Mouse (Mus musculus) left cerebral cortex, postnatal 4 days (tissue): ENCODE measurements around the gene Rmnd5b. TPM values are rescaled to one million over a fixed set of nuclear protein-coding genes. Genes with fewer than 3 reads are reported as not detected.
A peak's percentile ranks its signal among the peaks of the same experiment; 100 is the strongest.
"Not testable (repeated sequence)": the region's sequence is repeated elsewhere in the genome, so short reads cannot be mapped to it uniquely, and the experiment has no call there.

Experiments used
- DNase-seq: peaks from one replicate; pipeline ENCODE4 v3.0.0-alpha.2; 2022
- intact Hi-C: fragments of 180-260 bp; cut with DNase I; formaldehyde crosslinking; loops from one replicate; pipeline ENCODE4 v1.15.1; 2025
- total RNA-seq, 2 experiments: library from RNA; stranded (reverse); gene quantifications; 2 replicates each; pipeline ENCODE4 v1.2.3; 2021

Gene Rmnd5b
- total RNA-seq, 2 experiments from 2014 or later, result 41.4 to 47.5 TPM

DNA sequence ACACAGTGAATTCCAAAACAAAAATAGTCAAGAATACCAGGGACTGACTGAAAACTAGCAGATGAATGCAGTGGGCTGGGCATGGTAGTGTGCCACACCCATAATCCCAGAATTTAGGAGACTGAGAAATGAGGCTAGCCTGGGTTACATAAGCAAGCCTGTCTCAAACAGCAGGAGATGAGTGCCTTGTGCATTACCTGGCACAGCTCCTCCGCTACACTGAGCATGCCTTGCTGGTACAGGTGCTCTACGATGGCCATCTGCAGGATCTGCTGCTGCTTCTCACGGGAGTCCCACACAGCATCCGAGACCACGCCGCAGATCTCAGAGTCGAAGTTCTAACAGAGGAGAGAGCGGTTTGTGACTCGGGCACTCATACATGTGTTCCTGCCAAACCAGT, 8.3 kb downstream of the Rmnd5b start:
- no peak for DNase-seq
- intact Hi-C loops, result no loop called here

DNA sequence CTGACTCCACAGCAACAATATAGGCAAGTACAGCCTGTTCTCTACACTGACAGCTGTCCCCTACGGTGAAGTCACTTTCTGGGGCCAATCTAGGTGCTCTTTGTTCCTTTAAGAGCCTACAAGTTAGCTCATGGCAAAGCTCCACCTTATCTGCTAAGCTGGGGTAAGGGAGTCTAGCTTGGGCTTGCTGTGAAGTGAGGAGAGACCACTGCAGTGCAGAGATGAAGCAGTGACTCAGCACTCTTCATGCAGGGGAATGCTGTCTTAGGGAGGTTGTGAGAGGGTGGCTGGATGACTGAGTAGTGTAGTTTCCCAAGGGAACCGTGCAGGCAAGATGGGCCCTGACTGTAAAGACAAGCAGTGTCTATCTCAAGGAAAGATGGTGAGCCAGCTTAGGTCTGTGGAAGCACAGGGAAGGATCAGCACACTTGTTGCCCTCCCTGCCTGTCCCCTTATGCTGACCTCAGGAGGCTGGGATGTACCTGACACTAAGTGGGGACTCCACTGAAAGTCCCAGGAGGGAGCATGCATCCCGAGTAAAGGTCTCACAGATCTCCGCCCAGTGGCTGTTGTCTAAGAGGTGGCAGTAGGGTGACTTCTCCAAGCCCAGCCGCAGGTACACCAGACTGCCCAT, 10.4 kb downstream of the Rmnd5b start:
- DNase-seq, result no peak
- intact Hi-C loops, result no loop called here

DNA sequence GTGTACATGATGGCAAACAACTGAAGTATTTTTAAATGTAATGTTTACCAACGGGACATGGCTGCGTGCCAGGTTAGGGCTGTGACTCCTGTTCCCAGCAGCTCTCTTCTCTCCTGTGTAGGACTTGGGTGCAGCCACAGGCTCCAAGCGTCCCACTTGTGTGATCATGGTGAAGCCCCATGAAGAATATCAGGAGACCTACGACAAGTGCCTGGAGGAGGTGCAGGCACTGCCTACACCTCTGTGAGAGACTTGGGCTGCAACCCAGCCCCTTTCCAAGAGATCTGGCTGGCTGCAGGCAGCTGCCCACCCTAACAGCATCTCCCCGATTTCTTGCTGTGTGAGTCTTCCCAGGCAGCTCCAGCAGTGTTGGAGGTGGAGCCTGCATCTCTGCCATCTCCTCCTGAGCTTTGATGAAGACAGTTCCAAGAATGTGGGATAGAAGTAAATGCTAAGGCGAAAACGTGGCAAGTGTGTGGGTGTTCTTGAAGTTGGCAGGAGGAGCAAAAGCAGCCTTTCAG, 12.7 kb downstream of the Rmnd5b start:
- no peak for DNase-seq
- intact Hi-C loops, result no loop called here

DNA sequence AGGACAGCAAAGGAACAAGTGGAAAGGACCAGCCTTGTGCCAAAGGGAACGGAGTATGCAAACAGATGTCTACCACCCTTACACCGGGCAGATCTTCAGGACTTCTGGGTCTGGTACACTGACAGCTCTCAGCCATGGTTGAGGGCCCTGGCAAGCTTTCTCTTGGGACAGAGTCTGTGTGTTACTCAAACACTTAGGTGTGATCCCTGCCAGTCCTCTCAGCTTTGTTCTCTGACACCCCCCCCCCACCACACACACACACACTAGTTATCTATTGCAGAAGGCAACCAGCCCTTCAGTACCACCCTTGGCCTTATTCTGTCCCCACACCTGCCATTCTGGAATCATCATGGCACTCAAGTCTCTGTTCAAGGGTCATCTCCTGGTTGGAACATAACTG, 13.9 kb downstream of the Rmnd5b start:
- intact Hi-C loops, result no loop called here
- no peak for DNase-seq

DNA sequence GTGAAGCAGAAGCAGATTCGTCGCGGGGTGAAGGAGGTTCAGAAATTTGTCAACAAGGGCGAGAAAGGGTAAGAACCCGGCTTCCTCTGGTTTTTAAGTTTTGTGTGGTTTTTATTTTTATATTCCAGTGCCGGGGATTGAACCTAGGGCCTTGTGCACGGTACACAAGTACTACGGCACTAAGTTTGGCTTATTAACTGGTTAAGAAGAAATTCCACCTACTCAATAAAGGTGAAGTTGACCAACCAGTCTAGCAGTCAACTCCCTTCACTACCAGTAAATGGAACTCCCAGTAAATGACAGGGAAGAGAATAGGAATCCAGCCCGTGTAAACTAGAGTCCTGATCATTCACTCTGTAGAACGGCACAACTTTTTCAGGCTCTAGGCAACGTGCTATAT, 15.6 kb downstream of the Rmnd5b start:
- no peak for DNase-seq
- intact Hi-C loops, result no loop called here

DNA sequence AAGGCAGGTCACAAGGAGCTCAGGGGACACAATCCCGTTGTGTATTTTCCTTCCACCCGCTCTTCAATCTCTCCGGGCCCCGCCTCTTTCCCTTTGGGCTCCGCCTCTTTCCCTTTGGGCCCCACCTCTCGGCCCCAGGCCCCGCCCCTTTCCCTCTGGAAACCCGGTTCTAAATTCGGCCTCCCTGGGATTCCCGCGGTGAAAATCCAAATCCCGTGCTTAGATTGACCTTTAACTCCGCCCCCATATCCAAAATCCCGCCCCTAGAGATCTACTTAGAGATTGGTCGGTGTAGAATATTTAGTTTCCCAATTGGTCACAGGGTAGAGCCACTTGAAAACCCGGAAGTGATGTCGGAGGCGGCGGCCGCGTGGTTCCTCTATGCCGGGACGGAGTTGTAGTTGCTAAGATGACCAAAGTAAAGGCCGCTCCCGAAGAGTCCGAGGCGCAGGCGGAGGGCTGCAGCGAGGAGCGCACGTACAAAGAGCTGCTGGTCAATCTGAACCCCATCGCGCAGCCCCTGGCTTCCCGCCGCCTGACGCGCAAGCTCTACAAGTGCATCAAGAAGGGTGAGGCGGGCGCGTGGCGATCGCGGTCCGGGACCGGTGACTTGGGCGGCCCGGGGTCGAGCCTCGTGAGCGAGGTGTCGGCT, 16.2 kb downstream of the Rmnd5b start, which contains the start of gene Nhp2:
TSS of gene Nhp2 (plus strand) at position 327 of the 652 bp plus-strand sequence.
- intact Hi-C loops, result loop anchor here (5.0 kb wide), 1 partner anchor 63 kb away; no protein-coding TSS in a partner anchor
- peak; percentile 96 for DNase-seq

DNA sequence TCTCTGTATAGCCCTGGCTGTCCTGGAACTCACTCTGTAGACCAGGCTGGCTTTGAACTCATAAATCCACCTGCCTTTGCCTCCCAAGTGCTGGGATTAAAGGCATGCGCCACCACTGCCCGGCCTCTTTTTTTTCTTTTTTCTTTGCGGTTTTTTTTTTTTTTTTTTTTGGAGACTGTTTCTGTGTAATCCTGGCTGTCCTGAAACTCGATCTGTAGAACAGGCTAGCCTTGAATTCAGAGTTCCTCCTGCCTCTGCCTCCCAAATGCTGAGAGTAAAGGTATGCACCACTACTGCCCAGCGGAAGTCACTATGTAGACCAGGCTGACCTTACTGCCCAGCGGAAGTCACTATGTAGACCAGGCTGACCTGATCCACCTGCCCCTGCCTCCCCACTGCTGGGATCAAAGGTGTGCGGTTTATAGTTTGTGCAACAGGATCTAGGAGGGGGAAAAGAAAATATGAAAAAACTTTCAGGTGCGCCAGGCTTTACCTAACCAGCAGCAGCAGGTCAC, 16.7 kb downstream of the Rmnd5b start:
- no peak for DNase-seq
- intact Hi-C loops, result loop anchor here (5.0 kb wide), 1 partner anchor 63 kb away; no protein-coding TSS in a partner anchor

DNA sequence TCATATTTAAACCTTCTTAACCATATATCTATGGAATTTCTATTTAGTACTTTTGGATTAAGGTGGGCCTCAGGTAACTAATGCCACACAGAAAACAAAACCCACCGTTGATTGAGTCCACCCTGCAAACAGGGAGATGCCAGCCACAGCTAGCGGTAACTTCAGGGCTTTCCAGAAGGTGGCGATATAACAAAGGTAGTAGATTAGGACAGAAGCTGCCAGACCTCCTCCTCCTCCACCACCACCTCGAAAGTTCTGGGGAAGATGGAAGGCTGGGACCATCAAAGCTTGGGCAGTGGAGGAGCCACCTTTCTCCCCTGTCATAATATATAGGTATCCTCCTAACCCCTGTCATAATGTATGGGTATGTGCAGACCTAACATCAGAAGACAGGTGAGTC, 18.0 kb downstream of the Rmnd5b start:
- intact Hi-C loops, result loop anchor here (5.0 kb wide), 1 partner anchor 65 kb away; no protein-coding TSS in a partner anchor
- DNase-seq, result peak; percentile 75

DNA sequence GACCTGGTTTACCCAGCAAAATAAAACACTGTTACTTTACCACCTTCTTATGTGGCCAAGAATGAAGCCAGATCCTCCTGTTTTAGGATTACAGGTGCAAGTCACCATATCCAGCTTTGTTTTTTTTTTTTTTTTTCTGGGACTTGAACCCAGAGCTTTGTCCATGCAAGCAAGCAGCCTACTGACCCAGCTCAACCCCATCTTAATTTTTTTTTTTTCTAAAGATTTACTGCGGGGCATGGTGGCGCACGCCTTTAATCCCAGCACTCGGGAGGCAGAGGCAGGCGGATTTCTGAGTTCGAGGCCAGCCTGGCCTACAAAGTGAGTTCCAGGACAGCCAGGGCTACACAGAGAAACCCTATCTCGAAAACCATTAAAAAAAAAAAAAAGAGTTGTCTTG, 19.6 kb downstream of the Rmnd5b start:
- not testable (repeated sequence) for DNase-seq
- intact Hi-C loops, result loop anchor here (5.0 kb wide), 1 partner anchor 66 kb away; no protein-coding TSS in a partner anchor

DNA sequence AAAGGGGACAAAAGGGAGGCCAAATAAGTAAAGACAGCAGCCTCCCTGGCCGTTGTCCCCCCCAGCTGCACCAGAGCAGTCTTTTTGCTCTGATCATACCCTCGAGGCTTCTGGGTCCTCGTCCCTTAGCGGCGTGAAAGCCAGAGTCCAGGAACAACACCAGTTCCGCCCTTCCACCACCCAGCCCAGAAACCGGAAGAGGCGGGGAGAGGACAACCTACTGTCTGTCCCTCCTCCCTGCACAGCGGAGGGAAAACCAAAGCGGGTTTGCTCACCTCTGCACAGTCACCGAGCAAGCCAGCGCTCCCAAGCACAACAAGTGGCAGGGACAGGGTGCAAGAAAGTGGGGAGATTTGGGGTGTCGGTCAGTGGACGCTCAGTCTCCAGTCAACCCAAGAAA, 20.1 kb downstream of the Rmnd5b start:
- intact Hi-C loops, result loop anchor here (5.0 kb wide), 1 partner anchor 67 kb away; no protein-coding TSS in a partner anchor
- DNase-seq, result peak; percentile 34

DNA sequence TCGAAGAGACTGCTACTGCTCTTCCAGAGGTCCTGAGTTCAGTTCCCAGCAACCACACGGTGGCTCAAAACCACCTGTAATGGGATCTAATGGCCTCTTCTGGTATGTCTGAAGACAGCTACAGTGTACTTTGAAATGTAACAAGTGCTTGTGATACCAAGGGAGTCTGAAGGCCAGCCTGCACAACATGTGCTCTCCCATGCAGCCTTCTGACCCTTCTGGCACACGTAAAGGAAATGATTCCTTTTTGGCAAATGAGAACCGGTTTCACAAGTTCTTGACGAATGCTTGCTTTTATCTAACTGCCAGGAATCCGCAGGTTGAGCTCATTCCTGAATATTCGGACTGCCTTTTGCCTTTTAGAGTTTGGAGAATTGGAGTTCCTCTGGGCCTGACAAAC, 20.6 kb downstream of the Rmnd5b start:
- no peak for DNase-seq
- intact Hi-C loops, result loop anchor here (5.0 kb wide), 1 partner anchor 67 kb away; no protein-coding TSS in a partner anchor

DNA sequence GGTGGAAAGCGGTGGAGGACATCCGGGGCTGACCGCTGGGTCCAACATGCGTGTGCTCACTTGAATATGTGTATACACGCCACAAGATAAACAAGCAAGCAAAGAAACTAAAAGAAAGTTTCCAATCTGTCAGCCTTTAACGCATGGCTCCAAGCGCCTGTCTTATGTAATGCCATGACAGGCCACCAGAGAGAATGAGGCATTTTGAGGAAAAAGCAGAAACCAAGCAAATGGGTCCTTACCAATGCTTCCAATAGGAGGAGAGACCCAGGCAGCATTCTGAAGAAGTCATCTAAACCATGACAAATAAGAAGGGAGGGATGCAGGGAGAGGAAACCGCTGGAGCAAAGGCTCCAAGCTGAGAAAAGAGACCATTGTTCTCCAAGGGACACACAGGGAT, 21.4 kb downstream of the Rmnd5b start:
- no peak for DNase-seq
- intact Hi-C loops, result no loop called here

DNA sequence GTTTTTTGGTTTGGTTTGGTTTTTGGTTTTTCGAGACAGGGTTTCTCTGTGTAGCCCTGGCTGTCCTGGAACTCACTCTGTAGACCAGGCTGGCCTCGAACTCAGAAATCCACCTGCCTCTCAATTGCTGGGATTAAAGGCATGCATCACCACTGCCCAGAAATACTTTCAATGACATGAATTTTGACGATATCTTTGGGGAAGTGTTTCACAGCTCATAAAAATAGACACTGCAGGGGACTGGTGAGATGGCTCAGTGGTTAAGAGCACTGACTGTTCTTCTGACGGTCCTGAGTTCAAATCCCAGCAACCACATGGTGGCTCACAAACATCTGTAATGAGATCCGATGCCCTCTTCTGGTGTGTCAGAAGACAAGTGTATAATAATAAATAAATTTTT, 25.8 kb downstream of the Rmnd5b start:
- intact Hi-C loops, DNase-seq: not testable (repeated sequence)

DNA sequence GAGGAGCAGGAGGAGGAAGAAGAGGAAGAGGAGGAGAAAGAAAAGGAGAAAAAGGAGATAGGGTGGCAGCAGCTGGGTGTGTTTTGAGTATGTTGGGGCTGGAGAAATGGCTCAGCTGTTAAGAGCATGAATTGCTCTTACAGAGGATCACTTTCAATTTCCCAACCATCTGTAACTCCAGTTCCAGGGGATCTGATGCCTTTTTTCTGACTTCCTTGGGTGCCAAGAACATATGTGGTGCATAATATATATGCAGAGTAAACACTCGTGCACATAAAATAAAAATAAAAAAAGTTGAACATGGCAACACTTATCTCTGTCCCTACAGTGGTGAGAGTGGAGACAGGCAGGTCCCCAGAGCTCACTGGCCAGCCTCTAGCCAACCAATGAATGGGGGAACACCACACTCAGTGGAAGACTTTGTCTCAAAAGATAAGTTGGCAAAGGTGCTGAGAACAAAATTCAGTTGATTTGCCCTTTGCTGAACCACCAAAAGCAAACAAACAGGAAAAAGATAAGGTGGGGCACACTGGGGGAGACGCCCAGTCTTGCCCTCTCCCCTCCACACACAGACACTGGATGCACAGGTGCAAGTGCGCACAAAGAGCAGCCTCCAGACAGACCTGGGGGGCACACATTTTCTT, 26.3 kb downstream of the Rmnd5b start:
- no peak for DNase-seq
- intact Hi-C loops, result no loop called here

DNA sequence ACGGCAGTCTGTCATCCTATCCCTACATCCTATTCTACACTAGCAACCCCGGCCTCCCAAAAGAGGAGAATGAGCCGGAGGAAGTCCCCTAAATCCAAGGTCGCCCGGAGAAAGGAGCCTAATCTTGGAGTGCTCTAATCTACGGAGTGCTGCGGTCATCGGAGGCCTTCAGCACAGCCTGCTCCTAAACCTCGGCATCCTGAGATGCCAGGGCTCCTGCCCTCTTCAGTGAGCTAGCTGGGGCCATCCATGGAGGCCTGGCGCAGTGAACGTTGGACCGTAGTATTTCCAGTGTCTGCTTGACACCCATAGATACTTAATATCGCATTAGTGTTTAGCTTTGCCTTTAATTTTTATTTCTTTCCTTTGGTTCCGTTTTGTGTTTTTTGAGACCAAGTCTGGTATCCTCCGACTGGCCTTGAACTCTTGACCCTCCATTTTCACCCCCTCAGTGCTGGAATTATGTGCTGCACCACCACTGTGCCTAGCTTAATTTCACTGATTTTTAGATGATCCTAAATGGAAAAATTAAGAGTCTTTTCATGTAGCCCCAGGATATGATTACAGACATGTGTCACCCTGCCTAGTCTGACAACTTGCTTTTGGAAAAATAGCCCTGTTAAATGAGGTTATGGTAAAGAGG, 28.5 kb downstream of the Rmnd5b start:
- DNase-seq, result no peak
- intact Hi-C loops, result no loop called here

DNA sequence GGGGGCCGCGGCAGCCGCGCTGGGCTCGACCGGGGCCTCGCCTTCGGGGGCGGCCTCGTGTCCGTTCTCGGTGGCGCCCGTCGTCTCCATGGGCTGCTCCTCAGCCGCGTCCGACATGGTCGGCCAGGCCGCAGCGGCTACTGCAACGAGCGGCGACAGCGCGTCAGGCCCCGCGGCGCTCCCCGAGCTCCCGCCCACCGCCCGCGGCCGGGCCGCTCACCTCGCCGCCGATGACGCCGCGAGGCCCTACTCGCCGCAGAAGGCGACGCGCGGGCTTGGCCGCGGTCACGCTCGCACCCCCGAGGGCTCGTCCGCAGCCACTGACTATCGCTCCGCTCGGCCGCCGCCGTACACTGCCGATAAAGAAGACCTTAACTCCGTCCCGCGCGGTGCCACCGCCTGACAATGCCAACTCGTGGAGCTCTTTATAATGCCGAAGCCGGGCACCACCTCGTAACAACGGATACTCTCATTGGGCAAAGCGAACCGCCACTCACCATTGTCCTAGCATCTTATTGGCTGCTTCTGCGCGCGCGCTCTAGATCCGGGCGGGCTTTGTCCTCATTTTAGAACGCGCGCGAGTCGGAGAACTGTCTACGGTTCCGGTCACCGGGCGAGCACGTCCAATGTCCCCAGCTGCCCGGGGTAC, 29.1 kb downstream of the Rmnd5b start, which contains the start of gene Hnrnpab:
TSS of gene Hnrnpab (minus strand) at position 401 of the 649 bp plus-strand sequence.
- intact Hi-C loops, result no loop called here
- peak; percentile 97 for DNase-seq

DNA sequence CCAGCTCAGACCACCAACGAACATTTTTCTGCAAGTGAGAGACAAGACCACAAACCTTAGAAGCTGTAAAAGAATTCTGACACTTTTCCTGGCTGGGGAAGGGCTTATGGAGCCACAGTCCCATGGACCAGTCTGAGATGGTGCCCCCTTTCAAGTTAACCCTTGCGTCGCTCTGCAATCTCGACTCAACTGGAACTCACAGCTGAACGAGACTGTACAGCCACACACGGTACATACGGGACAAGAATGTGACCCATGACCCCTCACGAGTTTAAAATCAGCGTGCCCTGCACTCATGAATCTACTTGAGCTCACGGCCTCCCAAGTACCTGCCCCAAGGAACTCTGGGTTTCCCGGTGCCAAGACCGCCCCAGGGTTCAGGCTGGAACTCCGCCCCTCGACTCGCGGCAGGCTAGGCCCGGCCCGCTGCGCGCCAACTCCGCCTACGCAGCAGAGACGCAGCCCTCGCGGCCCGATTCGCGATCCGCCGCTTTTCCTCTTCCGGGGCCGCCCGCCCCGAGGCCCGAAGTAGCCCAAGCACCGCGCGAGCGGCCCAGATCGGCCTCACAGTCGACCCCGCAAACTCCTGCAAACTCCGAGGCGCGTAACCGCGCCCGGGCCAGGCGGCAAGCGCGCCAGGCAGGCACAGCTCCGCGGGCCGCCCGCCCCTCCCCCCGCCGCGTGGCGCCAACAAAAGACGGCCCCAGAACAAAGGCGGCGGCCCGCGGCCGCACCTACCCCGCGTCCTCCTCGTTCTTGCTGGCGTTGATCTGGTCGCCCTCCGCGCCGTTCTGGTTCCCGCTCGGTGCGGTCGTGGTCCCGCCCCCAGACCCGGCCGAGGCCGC, 29.9 kb downstream of the Rmnd5b start:
- DNase-seq, result peak; percentile 83
- intact Hi-C loops, result no loop called here

DNA sequence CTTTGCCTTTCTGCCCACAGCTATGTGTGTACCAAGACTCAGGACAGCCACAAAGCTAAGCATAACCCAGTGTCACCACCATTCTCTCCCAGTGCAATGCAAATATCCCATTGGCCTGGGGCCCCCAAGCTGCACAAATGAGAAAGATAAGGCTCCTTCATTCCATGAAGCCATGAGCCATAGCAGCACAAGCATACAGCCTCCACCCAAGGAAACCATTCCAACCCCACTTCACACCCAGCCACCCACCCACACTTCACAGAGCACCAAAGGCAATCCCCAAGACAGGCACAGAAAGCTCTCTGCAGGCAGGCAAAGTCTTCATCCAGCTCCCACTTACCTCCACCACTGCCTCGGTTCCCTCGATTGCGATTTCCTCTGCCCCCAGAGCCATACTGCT, 33.4 kb downstream of the Rmnd5b start:
- intact Hi-C loops, result no loop called here
- DNase-seq, result no peak

DNA sequence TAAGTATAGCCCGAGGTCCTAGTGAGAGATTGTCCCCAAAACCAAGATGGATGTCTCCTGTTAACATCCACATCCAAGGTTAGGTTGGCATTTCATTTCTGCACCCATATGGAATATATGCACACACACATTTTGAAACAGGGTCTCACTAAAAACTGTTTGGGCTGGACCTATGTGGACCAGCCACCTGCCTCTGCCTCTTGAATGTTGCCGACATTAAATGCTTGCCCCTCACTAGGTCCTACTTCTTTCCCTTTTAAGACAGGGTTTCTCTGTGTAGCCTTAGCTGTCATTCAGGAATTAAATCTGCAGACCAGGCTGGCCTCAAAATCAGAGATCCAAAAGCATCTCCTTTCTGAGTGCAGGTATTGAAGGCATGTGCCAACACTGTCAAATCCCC, 38.1 kb downstream of the Rmnd5b start:
- no peak for DNase-seq
- intact Hi-C loops, result no loop called here
